Mouse (Mus musculus) midbrain, embryonic 11.5 days (tissue): Measurements from ENCODE around the gene Ctbp1. TPM values are rescaled to one million over a fixed set of nuclear protein-coding genes. Genes with fewer than 3 reads are reported as not detected.
A peak's percentile ranks its signal among the peaks of the same experiment; 100 is the strongest.

ENCODE experiments used
- ATAC-seq: fragments of 200-750 bp; cut with Nextera tagmentation; 2 replicates; pipeline ENCODE4 v1.8.0; 2017; ENCODE audit warnings: moderate TSS enrichment, moderate library complexity; ENCODE audit not compliant: low FRiP score
- DNase-seq: peaks from one replicate; pipeline ENCODE4 v3.0.0; 2015; ENCODE audit warnings: low spot score; ENCODE audit errors: missing footprints
- H3K27ac ChIP-seq: fragments of 300-500 bp; sonication (generic); 2 replicates; pipeline ENCODE4 v1.5.1; 2014; ENCODE audit warnings: low read depth, low read length
- H3K27me3 ChIP-seq: fragments of 300-500 bp; sonication (generic); 2 replicates; pipeline ENCODE4 v1.6.1; 2014; ENCODE audit warnings: mild to moderate bottlenecking, low read length, moderate library complexity, mixed read lengths; ENCODE audit not compliant: control insufficient read depth, insufficient read depth
- H3K36me3 ChIP-seq: fragments of 300-500 bp; sonication (generic); 2 replicates; pipeline ENCODE4 v1.6.1; 2014; ENCODE audit warnings: mild to moderate bottlenecking, low read length, moderate library complexity, mixed read lengths; ENCODE audit not compliant: control insufficient read depth, insufficient read depth
- H3K4me1 ChIP-seq: fragments of 300-500 bp; sonication (generic); 2 replicates; pipeline ENCODE4 v1.6.1; 2014; ENCODE audit warnings: low read length; ENCODE audit not compliant: control insufficient read depth, insufficient read depth
- H3K4me2 ChIP-seq: fragments of 300-500 bp; sonication (generic); 2 replicates; pipeline ENCODE4 v1.6.1; 2014; ENCODE audit warnings: mild to moderate bottlenecking, moderate library complexity
- H3K4me3 ChIP-seq: fragments of 300-500 bp; sonication (generic); 2 replicates; pipeline ENCODE4 v1.5.1; 2014; ENCODE audit warnings: low read depth, low read length
- H3K9ac ChIP-seq: fragments of 300-500 bp; sonication (generic); 2 replicates; pipeline ENCODE4 v1.6.1; 2014; ENCODE audit warnings: low read length
- H3K9me3 ChIP-seq: fragments of 300-500 bp; sonication (generic); 2 replicates; pipeline ENCODE4 v1.6.1; 2016; ENCODE audit warnings: low read length; ENCODE audit not compliant: control insufficient read depth
- WGBS: fragments of 180-500 bp; shearing (Covaris S2); extraction: QIAGEN DNeasy Blood & Tissue Kit; methylation state at CpG from one replicate; pipeline ENCODE4 v1.1.7; 2014; 5-methylcytosine and 5-hydroxymethylcytosine counted together
- polyA plus RNA-seq: library from polyadenylated mRNA; unstranded; fragments of >200 nt; fragmentation: Nextera tagmentation; extraction: Ambion mirVana; gene quantifications from 2 replicates; pipeline ENCODE4 v1.2.1, GENCODE M21; 2014

The Ctbp1 gene
- 487 and 546 TPM in 2 replicates for polyA plus RNA-seq

DNA sequence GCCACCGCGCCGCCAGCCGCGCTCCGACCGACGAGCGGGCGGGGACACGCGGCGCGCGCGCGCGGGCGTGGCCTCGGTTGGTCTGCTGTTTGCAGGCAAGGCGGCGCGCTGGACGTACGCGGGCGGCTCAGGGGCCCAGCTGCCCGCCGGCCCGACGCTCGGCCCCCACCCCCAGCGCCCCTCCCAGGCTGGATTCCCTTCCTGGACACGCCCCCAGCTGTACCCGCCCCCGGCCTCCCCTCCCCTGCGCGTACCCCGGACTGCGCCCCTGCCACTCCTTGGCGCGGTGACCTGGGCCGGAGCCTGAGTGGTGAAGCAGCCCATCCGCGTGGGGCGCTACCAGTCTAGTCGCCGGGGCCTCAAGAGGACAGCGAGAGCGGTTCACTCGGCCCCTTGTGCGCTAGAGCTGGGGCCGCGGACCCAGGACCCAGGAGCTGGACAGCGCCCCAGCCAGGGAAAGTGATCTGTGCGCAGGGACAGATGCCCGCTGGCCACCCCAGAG lies at the start of gene Ctbp1:
Ctbp1 (minus strand) TSS at position 42 of the 502 bp plus-strand sequence.
- peak within 1 kb of the TSS; percentile 81 for H3K4me3 ChIP-seq
- peak within 1 kb of the TSS; percentile 88 for H3K27ac ChIP-seq
- H3K36me3 ChIP-seq = no peaks in the 10 kb centered on the region
- H3K27me3 ChIP-seq = no peaks in the 10 kb centered on the region
- H3K9me3 ChIP-seq = no peaks in the 10 kb centered on the region
- H3K4me1 ChIP-seq = peaks cover 22% of the 10 kb centered on the region
- H3K9ac ChIP-seq = peak within 1 kb of the TSS; percentile 96
- WGBS = under 1% methylated on average over 30 of the region's 57 CpGs
- peak within 1 kb of the TSS; percentile 88 for H3K4me2 ChIP-seq
- DNase-seq (peak; percentile 98), ATAC-seq (peak; percentile 91)

DNA sequence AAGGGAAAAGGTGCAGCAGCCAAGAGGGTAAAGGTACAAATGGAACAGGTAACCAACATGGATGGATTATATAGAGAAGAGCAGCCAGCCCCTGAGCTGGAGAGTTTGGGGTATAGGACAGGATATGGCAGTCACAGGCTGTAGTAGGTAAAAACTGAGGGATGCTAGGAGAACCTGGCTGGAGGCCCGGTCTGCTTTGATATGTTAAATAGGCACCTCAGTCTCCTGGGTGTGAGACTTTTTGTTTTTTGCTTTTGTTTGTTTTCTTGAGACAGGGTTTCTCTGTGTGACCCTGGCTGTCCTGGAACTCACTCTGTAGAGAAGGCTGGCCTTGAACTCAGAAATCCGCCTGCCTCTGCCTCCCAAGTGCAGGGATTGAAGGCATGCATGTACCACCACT lies 49.7 kb upstream of the Ctbp1 start:
- Histone ChIP-seq H3K4me3 (no peak overlapping the region), H3K9me3 (no peaks in the 10 kb centered on the region), H3K4me1 (no peaks in the 10 kb centered on the region), H3K4me2 (no peak overlapping the region), H3K36me3 (no peaks in the 10 kb centered on the region), H3K27me3 (no peaks in the 10 kb centered on the region), H3K9ac (no peak overlapping the region), H3K27ac (no peak overlapping the region)
- DNase-seq (no peak), ATAC-seq (no peak)
- WGBS = 49% methylated on average over 2 of the region's 2 CpGs

- no peak for DNase-seq
- Histone ChIP-seq H3K9me3 (no peaks in the 10 kb centered on the region), H3K4me1 (no peaks in the 10 kb centered on the region), H3K27ac (no peak overlapping the region), H3K9ac (no peak overlapping the region), H3K27me3 (no peaks in the 10 kb centered on the region), H3K4me3 (no peak overlapping the region), H3K36me3 (no peaks in the 10 kb centered on the region), H3K4me2 (no peak overlapping the region)
- no peak for ATAC-seq
- WGBS = 87% methylated on average over 7 of the region's 7 CpGs
These were observed 37.4 kb upstream of the Ctbp1 start for GRCm38 (mm10) chr5:33312192-33312591.

DNA sequence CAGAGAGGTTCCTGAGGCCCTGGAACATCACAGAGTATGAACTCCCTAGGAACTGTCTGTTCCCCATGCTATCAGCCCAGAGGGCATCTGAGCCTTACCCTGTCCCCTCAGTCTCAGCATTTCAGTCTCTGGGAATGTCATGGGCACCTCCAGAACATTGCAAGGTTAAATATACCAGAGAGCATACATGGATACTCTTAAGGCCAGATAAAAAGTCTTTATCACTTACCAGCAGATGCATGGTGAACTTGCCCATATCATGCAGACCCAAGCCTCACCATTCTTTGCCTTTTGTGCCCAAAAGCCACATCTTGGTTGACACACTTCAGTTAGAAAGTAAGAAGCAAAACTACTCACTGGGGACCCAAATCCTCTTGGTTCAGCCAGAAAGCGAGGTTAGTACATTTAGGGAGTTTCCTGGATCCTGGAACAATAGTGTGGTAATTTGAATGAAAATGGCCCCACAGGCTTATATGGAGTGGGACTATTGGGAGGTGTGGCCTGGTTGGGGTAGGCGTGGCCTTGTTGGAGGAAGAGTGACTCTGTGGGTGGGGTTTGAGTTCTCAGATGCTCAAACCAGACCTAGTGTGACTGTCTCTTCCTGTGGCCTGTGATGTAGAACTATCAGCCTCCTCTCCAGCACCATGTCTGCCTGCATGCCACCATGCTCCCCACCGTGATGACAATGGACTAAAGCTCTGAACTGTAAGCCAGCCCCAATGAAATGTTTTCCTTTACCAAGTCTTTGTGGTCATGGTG lies 36.1 kb upstream of the Ctbp1 start:
- Histone ChIP-seq H3K27ac (no peak overlapping the region), H3K36me3 (no peaks in the 10 kb centered on the region), H3K4me1 (no peaks in the 10 kb centered on the region), H3K9me3 (no peaks in the 10 kb centered on the region), H3K9ac (no peak overlapping the region), H3K4me3 (no peak overlapping the region), H3K4me2 (no peak overlapping the region), H3K27me3 (no peaks in the 10 kb centered on the region)
- DNase-seq (no peak), ATAC-seq (no peak)
- 57% methylated on average over 3 of the region's 3 CpGs for WGBS

- Histone ChIP-seq H3K4me3 (no peak overlapping the region), H3K27ac (no peak overlapping the region), H3K4me1 (no peaks in the 10 kb centered on the region), H3K4me2 (no peak overlapping the region), H3K9ac (no peak overlapping the region), H3K9me3 (no peaks in the 10 kb centered on the region), H3K27me3 (no peaks in the 10 kb centered on the region), H3K36me3 (no peaks in the 10 kb centered on the region)
- WGBS = 86% methylated on average over 2 of the region's 2 CpGs
- DNase-seq (no peak), ATAC-seq (no peak)
These were observed 27.0 kb upstream of the Ctbp1 start for GRCm38 (mm10) chr5:33301801-33302200.

- Histone ChIP-seq H3K27ac (no peak overlapping the region), H3K27me3 (no peaks in the 10 kb centered on the region), H3K9ac (no peak overlapping the region), H3K4me1 (no peaks in the 10 kb centered on the region), H3K4me3 (no peak overlapping the region), H3K4me2 (no peak overlapping the region), H3K9me3 (no peaks in the 10 kb centered on the region), H3K36me3 (no peaks in the 10 kb centered on the region)
- DNase-seq (no peak), ATAC-seq (no peak)
- WGBS = 77% methylated on average over 6 of the region's 6 CpGs
These were observed 22.4 kb upstream of the Ctbp1 start for GRCm38 (mm10) chr5:33297164-33297563.

GRCm38 (mm10) chr5:33293796-33294430 lies 19.1 kb upstream of the Ctbp1 start:
- WGBS = 66% methylated on average over 16 of the region's 16 CpGs
- peaks cover 5% of the 10 kb centered on the region; the same call in 1 of the 2 replicates for H3K4me1 ChIP-seq
- H3K36me3 ChIP-seq = no peaks in the 10 kb centered on the region
- H3K9ac ChIP-seq = no peak overlapping the region
- H3K27ac ChIP-seq = no peak overlapping the region
- ATAC-seq (no peak), DNase-seq (peak; percentile 72)
- H3K9me3 ChIP-seq = no peaks in the 10 kb centered on the region
- no peaks in the 10 kb centered on the region for H3K27me3 ChIP-seq
- H3K4me2 ChIP-seq = no peak overlapping the region
- no peak overlapping the region for H3K4me3 ChIP-seq

GRCm38 (mm10) chr5:33283951-33284350 lies 9.2 kb upstream of the Ctbp1 start:
- Histone ChIP-seq H3K27me3 (no peaks in the 10 kb centered on the region), H3K4me1 (peaks cover under 1% of the 10 kb centered on the region; the same call in 1 of the 2 replicates), H3K27ac (no peak overlapping the region), H3K4me3 (no peak overlapping the region), H3K4me2 (no peak overlapping the region), H3K9me3 (no peaks in the 10 kb centered on the region), H3K36me3 (no peaks in the 10 kb centered on the region), H3K9ac (no peak overlapping the region)
- 78% methylated on average over 7 of the region's 7 CpGs for WGBS
- DNase-seq (no peak), ATAC-seq (no peak)

DNA sequence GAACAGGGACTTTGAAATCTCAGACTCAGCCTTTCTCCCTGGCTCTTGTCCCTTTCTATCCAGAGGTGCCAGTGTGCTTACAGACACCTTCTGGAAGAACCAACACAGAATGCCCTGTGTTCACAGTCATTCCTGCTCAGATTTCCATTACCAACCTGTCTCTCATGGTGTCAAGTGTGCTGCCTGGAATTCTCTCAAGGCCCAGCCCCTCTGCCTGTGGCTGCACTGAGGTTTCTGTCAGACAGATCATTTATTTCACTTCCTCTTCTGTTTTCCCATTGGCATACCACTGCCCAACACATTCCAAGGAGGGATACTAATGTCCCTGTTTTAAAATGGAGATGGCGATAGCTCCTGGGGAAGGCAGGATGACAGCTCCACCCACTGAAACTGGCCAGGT lies 6.6 kb upstream of the Ctbp1 start:
- ATAC-seq (no peak), DNase-seq (peak; percentile 56)
- Histone ChIP-seq H3K4me1 (no peaks in the 10 kb centered on the region), H3K9me3 (no peaks in the 10 kb centered on the region), H3K9ac (no peak overlapping the region), H3K36me3 (no peaks in the 10 kb centered on the region), H3K27me3 (no peaks in the 10 kb centered on the region), H3K4me2 (no peak overlapping the region), H3K4me3 (no peak overlapping the region), H3K27ac (no peak overlapping the region)
- WGBS = 85% methylated on average over 1 of the region's 1 CpGs
